Mouse (Mus musculus) skeletal muscle tissue, adult 2 months (tissue): Measurements from ENCODE around the gene Dab2ip.

Experiments
- DNase-seq: peaks from one replicate; pipeline ENCODE4 v3.0.0-alpha.2; 2012; ENCODE audit warnings: low read depth, low spot score

The Dab2ip gene

GRCm38 (mm10) chr2:35622261-35623103 lies 64.4 kb downstream of the Dab2ip start:
- DNase-seq = no peak

GRCm38 (mm10) chr2:35623104-35623377 lies 65.0 kb downstream of the Dab2ip start:
- no peak for DNase-seq

GRCm38 (mm10) chr2:35623431-35624148 lies 65.5 kb downstream of the Dab2ip start:
- no peak for DNase-seq

- DNase-seq = no peak
Measured at GRCm38 (mm10) chr2:35624380-35625006, 66.4 kb downstream of the Dab2ip start.

- DNase-seq = no peak
Measured at GRCm38 (mm10) chr2:35625007-35625380, 66.9 kb downstream of the Dab2ip start.

- no peak for DNase-seq
Measured at GRCm38 (mm10) chr2:35625526-35625925, 67.5 kb downstream of the Dab2ip start.

- DNase-seq = no peak
Measured at GRCm38 (mm10) chr2:35626181-35626727, 68.2 kb downstream of the Dab2ip start.

GRCm38 (mm10) chr2:35627298-35627898 lies 69.3 kb downstream of the Dab2ip start:
- DNase-seq = no peak

GRCm38 (mm10) chr2:35628052-35628451 lies 70.0 kb downstream of the Dab2ip start:
- no peak for DNase-seq

- DNase-seq = no peak
Measured at GRCm38 (mm10) chr2:35628656-35629055, 70.6 kb downstream of the Dab2ip start.

GRCm38 (mm10) chr2:35629126-35629525 lies 71.1 kb downstream of the Dab2ip start:
- no peak for DNase-seq

GRCm38 (mm10) chr2:35633392-35633791 lies 75.3 kb downstream of the Dab2ip start:
- DNase-seq = no peak

- DNase-seq = no peak
Measured at GRCm38 (mm10) chr2:35634963-35635362, 76.9 kb downstream of the Dab2ip start.

- peak; percentile 55 for DNase-seq
Measured at GRCm38 (mm10) chr2:35635541-35635940, 77.5 kb downstream of the Dab2ip start.

- DNase-seq = no peak
Measured at GRCm38 (mm10) chr2:35637880-35638535, 79.9 kb downstream of the Dab2ip start.

GRCm38 (mm10) chr2:35639799-35640198 lies 81.7 kb downstream of the Dab2ip start:
- DNase-seq = no peak

- no peak for DNase-seq
Measured at GRCm38 (mm10) chr2:35640576-35640975, 82.5 kb downstream of the Dab2ip start.

GRCm38 (mm10) chr2:35642224-35642623 lies 84.2 kb downstream of the Dab2ip start:
- DNase-seq = no peak

- no peak for DNase-seq
Measured at GRCm38 (mm10) chr2:35646553-35646952, 88.5 kb downstream of the Dab2ip start.

GRCm38 (mm10) chr2:35649708-35650107 lies 91.6 kb downstream of the Dab2ip start:
- DNase-seq = peak; percentile 49

GRCm38 (mm10) chr2:35651297-35651731 lies 93.2 kb downstream of the Dab2ip start:
- no peak for DNase-seq
